Mouse (Mus musculus) retina, postnatal 7 days (tissue): ENCODE measurements around the gene Gm21915.

Experiments
- DNase-seq: peaks from one replicate; pipeline ENCODE4 v3.0.0-alpha.2; 2012; ENCODE audit warnings: low read depth, low spot score

Gene Gm21915

DNA sequence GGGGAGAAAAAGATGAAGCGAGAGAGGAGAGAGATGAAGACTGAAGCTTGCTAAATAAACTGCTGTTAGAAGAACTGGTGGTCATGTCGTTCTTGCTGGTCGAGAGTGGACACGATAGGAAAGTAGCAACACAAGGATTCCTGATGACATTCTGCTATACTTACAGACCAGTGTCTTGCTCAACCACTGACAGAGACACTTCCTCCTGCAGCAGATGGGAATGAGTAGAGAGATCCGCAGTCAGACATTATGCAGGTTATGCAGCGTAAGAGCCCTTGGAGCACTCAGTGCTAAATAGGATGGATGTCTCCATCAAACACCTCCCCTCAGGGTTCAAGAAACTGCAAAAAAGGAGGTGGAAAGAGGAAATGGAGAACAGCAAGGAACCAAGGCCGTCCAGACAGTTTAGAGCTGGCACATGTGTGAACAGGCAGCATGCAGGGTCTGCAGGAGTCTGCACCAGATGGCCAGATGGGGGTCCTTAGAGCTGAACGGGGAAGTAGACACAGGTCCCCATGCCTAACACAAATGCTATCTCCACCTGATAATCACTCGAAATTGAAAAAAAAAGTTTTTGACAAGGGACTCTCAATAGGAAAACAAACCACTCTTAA, 4.1 kb upstream of the Gm21915 start:
- DNase-seq, result no peak

- DNase-seq, result no peak
Observed at GRCm38 (mm10) chr9:40671323-40671930, 1.0 kb downstream of the Gm21915 start.

GRCm38 (mm10) chr9:40675203-40675958, 5.0 kb downstream of the Gm21915 start:
- DNase-seq, result no peak

DNA sequence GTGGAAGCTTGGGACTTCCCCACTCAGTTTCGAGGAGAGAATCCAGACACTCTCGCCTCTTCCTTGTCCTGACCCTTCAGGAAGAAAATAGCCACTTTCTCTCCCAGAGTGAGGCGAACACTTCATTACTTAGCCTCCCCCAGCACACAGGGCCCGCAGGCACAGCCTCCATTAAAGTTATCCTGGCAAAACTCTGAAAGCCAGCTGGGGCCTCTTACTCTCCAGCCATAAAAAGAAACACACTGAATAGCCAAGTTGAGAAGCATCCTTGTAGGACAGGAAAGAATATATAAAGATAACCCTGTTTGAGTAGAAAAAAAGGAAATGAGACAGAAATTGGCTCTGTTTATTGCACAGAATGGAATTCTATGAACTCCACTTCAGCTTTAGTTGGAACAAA, 8.2 kb downstream of the Gm21915 start:
- no peak for DNase-seq

GRCm38 (mm10) chr9:40685801-40686420, 15.5 kb downstream of the Gm21915 start, which contains the start of gene Clmp:
Clmp (plus strand) TSS chr9:40685962.
- no peak for DNase-seq

DNA sequence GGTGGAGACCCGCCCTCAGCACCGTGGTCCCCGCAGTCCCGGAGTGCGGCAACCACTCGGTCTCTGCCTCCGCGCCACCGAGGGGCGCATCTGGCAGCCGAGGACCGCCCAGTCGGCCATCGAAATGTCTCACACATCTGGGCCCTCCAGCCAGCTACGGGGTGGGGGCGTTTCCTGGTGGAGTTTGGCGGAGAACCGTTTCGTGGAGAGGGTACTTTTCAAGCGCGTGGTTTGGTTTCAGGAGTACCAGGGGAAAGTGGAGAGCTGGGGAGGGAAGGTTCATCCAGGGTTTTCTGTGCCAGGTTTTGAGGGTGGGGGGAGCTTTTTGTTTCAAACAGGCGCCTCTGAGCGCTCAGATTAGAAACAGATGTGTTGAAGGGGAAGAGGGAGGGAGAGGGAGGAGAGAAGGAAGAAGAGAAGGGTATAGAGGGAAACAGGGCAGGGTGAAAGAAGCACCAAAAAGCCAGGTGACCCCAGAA, 16.0 kb downstream of the Gm21915 start:
- no peak for DNase-seq

- DNase-seq, result no peak
Observed at GRCm38 (mm10) chr9:40687053-40687452, 16.6 kb downstream of the Gm21915 start.

- no peak for DNase-seq
Observed at GRCm38 (mm10) chr9:40687553-40687952, 17.1 kb downstream of the Gm21915 start.

GRCm38 (mm10) chr9:40690511-40690910, 20.1 kb downstream of the Gm21915 start:
- DNase-seq, result no peak

DNA sequence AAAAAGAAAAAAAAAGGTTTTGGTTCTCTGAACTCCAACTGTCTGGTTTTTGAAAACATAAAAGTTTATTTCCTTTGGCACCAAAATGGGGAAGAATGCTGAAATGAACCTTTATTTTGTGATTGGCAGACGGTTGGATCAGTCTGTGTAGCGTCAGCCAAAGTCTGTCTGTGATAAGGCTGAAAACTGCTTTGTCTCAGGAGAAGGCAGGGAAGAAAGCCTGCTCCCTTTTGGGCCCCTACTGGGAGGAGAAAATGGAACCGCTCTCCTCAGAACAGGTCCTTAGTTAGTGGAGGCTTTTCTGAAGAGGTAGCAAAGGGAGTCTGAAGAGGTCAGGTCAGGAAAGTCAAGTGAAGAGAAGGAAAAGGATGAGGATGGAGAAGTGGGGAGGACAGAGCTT, 22.6 kb downstream of the Gm21915 start:
- no peak for DNase-seq

GRCm38 (mm10) chr9:40693768-40694167, 23.4 kb downstream of the Gm21915 start:
- peak; percentile 39 for DNase-seq

DNA sequence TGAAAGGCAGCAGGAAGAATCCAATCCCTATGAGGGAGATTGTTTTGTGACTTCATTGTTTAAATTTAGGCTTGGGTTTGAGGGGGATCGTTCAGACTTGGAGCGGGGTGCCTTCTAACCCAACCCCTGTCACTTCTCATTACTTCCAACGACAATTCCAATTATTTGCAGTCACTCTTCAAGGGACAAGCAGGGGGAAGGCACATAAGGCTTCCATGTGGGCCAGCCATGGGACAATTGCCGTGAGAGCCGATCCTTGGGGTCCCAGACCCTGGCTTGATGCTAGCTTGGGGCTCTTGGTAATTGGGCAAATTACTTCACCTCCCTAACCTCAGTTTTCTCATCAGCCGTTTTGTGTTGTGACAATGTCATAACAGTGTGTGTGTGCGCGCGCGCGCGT, 23.9 kb downstream of the Gm21915 start:
- no peak for DNase-seq

- DNase-seq, result no peak
Observed at GRCm38 (mm10) chr9:40696086-40696485, 25.7 kb downstream of the Gm21915 start.

DNA sequence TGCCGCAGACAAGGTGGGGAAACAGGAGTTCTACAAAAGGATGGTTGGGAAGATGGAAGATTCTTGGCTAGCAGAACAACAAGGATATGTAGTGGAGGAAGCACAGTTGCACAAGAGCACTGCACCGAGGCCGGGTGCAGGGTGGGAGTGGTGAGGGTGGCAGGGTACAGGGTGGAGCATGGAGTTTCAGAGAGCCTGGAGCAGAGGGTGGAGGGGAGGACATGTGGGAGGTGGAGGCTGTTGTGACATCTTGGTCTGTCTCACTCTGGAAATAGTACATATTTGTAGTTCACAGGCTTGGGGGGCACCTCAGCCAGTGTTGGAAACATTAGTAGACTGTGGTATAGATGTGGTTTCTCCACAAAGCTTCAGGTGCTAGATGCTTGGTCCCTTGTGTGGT, 28.8 kb downstream of the Gm21915 start:
- no peak for DNase-seq

GRCm38 (mm10) chr9:40700253-40700652, 29.8 kb downstream of the Gm21915 start:
- no peak for DNase-seq

- DNase-seq, result no peak
Observed at GRCm38 (mm10) chr9:40704364-40705276, 34.2 kb downstream of the Gm21915 start.

DNA sequence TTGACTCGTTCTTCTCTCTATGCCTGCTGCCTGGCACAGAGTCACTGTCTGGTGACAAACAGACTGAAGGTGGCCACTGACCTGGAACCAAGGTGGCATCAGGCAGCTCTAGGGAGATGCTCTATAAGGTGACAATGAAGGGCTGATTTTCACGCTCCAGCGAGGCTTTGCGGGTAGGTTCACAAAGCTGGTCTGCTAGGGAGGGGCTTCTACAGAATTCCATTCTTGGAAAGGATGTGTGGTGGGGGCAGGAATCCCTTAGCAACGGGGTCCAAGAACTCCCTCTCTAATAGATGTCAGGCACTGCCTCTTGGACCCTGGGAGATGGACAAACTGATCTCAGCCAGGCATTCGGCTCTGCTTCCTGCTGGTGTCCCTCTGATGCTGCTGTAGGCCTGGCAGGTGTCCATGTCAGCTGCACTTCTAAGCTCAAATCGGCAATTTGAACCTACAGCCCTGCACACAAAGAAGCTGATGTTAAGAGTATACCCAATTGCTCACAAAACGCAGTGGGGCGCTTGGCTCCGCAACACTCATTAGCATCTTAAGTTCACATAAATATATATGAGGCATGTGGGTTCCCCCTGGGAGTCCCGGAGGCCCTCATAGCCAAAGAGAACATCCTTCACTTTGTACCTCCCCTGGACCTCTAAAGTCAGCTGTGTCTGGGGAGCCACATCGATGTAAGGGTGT, 38.2 kb downstream of the Gm21915 start:
- DNase-seq, result no peak

- DNase-seq, result no peak
Observed at GRCm38 (mm10) chr9:40709141-40709537, 38.7 kb downstream of the Gm21915 start.

DNA sequence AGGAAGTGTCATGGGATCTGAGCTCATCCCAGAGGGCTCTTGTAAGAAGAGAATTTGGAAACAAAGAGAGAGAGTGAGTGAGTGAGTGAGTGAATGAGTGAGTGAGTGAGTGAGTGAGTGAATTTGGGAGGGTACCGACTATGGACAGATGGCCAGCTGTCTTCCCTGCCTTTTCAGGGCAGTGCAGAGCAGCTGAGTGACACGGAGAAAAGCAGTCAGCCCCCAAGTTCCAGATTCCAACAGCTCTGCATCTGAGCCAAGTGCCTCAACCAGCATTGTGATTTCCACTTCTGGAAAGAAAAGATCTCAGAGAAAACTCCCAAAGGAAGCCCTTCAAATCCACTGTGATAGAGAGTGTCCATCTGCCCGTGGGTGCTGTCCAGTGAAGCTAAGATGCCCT, 39.2 kb downstream of the Gm21915 start:
- DNase-seq, result no peak

DNA sequence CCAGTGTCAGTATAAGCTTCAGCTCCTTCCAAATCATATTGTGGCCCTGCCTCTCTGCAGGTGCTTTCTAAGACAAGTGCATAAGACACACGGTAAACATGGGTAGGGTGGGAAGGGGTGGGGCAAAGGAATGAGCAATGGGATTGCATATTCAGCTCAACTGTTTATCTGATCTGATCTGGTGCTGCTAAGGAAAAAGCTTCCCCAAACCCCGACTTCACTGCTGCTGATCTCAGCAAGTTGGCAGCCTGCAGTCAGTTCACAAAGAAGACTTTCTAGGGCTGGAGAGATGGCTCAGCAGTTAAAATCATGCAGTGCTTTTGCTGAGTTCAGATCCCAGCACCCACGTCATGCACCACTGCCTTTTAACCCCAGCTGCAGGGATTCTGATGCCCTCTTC, 39.6 kb downstream of the Gm21915 start:
- no peak for DNase-seq

- no peak for DNase-seq
Observed at GRCm38 (mm10) chr9:40711654-40712053, 41.2 kb downstream of the Gm21915 start.
